Mouse (Mus musculus) heart, postnatal 10 days (tissue): ENCODE data around the gene Xpo6. TPM values are rescaled to one million over a fixed set of nuclear protein-coding genes. Genes with fewer than 3 reads are reported as not detected.
A peak's percentile ranks its signal among the peaks of the same experiment; 100 is the strongest.

Experiments
- DNase-seq, 2 experiments: peaks; one replicate each; pipeline ENCODE4 v3.0.0; 2021
- intact Hi-C: fragments of 180-260 bp; cut with DNase I; formaldehyde crosslinking; loops from one replicate; pipeline ENCODE4 v1.15.1; 2025
- total RNA-seq, 2 experiments: library from RNA; stranded (reverse); gene quantifications; 2 replicates each; pipeline ENCODE4 v1.2.3; 2021

Xpo6 gene
- total RNA-seq, 2 experiments from 2014 or later = 39.7 to 41.4 TPM

- intact Hi-C loops = no loop called here
These were observed 64.9 kb downstream of the Xpo6 start for GRCm38 (mm10) chr7:126135391-126135790.

GRCm38 (mm10) chr7:126134634-126135321 is 65.5 kb downstream of the Xpo6 start:
- no peak for DNase-seq
- intact Hi-C loops = no loop called here

More at GRCm38 (mm10) chr7:126135391-126135790, 64.9 kb downstream of the Xpo6 start:
- DNase-seq = no peak

GRCm38 (mm10) chr7:126127673-126128072 is 72.6 kb downstream of the Xpo6 start:
- intact Hi-C loops = no loop called here
- DNase-seq = peak; percentile 27 to 41

GRCm38 (mm10) chr7:126126502-126126901 is 73.8 kb downstream of the Xpo6 start:
- no peak for DNase-seq
- intact Hi-C loops = no loop called here

GRCm38 (mm10) chr7:126121533-126121932 is 78.8 kb downstream of the Xpo6 start:
- DNase-seq = no peak

GRCm38 (mm10) chr7:126119819-126120218 is 80.5 kb downstream of the Xpo6 start:
- intact Hi-C loops = no loop called here
- no peak for DNase-seq

More at GRCm38 (mm10) chr7:126121533-126121932, 78.8 kb downstream of the Xpo6 start:
- intact Hi-C loops = no loop called here

GRCm38 (mm10) chr7:126113263-126113662 is 87.0 kb downstream of the Xpo6 start:
- intact Hi-C loops = no loop called here
- no peak for DNase-seq

- no peak for DNase-seq
- intact Hi-C loops = no loop called here
These were observed 89.1 kb downstream of the Xpo6 start for GRCm38 (mm10) chr7:126111230-126111629.

GRCm38 (mm10) chr7:126109898-126110297 is 90.4 kb downstream of the Xpo6 start:
- DNase-seq = no peak
- intact Hi-C loops = no loop called here

- intact Hi-C loops = no loop called here
These were observed 99.9 kb downstream of the Xpo6 start for GRCm38 (mm10) chr7:126100440-126100839.

GRCm38 (mm10) chr7:126099835-126100234 is 100.5 kb downstream of the Xpo6 start:
- intact Hi-C loops = loop anchor here (10.0 kb wide), 1 partner anchor 545 kb away; the partner anchor contains the start of gene Il4ra
- no peak for DNase-seq

More at GRCm38 (mm10) chr7:126100440-126100839, 99.9 kb downstream of the Xpo6 start:
- DNase-seq = no peak

- intact Hi-C loops = loop anchor here (10.0 kb wide), 1 partner anchor 544 kb away; the partner anchor contains the start of gene Il4ra
- DNase-seq = no peak
These were observed 101.0 kb downstream of the Xpo6 start for GRCm38 (mm10) chr7:126099163-126099775.

- intact Hi-C loops = loop anchor here (10.0 kb wide), 1 partner anchor 543 kb away; the partner anchor contains the start of gene Il4ra
- no peak for DNase-seq
These were observed 102.9 kb downstream of the Xpo6 start for GRCm38 (mm10) chr7:126097219-126097915.

GRCm38 (mm10) chr7:126096596-126096995 is 103.7 kb downstream of the Xpo6 start:
- intact Hi-C loops = loop anchor here (10.0 kb wide), 1 partner anchor 542 kb away; the partner anchor contains the start of gene Il4ra
- DNase-seq = no peak

GRCm38 (mm10) chr7:126094738-126095137 is 105.6 kb downstream of the Xpo6 start:
- no peak for DNase-seq
- intact Hi-C loops = loop anchor here (10.0 kb wide), 1 partner anchor 540 kb away; the partner anchor contains the start of gene Il4ra

- intact Hi-C loops = loop anchor here (10.0 kb wide), 1 partner anchor 538 kb away; the partner anchor contains the start of gene Il4ra
- DNase-seq = no peak
These were observed 107.1 kb downstream of the Xpo6 start for GRCm38 (mm10) chr7:126093162-126093561.

GRCm38 (mm10) chr7:126089782-126090181 is 110.5 kb downstream of the Xpo6 start:
- DNase-seq = peak; percentile 68 to 79
- intact Hi-C loops = loop anchor here (5.0 to 10.0 kb wide), 2 partner anchors 412 to 535 kb away; partner anchors contain the start of gene Il4ra

- intact Hi-C loops = loop anchor here (5.0 kb wide), 1 partner anchor 411 kb away; no protein-coding TSS in a partner anchor
These were observed 112.1 kb downstream of the Xpo6 start for GRCm38 (mm10) chr7:126088155-126088554.

GRCm38 (mm10) chr7:126087602-126088001 is 112.7 kb downstream of the Xpo6 start:
- intact Hi-C loops = loop anchor here (5.0 kb wide), 1 partner anchor 410 kb away; no protein-coding TSS in a partner anchor
- no peak for DNase-seq

More at GRCm38 (mm10) chr7:126088155-126088554, 112.1 kb downstream of the Xpo6 start:
- DNase-seq = no peak

- DNase-seq = no peak
- intact Hi-C loops = loop anchor here (5.0 kb wide), 1 partner anchor 409 kb away; no protein-coding TSS in a partner anchor
These were observed 114.0 kb downstream of the Xpo6 start for GRCm38 (mm10) chr7:126086321-126086741.
